Mouse (Mus musculus) MEL (cell line): ENCODE measurements around the gene Creb5. TPM values are rescaled to one million over a fixed set of nuclear protein-coding genes. Genes with fewer than 3 reads are reported as not detected.

ENCODE experiments used
- DNase-seq: peaks from one replicate; pipeline ENCODE4 v3.0.0; 2011; ENCODE audit warnings: low read depth, low spot score
- H3K27ac ChIP-seq: 2 replicates; pipeline ENCODE4 v1.5.1; 2012; ENCODE audit warnings: low read depth, mild to moderate bottlenecking, control low read depth, low read length, moderate library complexity; ENCODE audit not compliant: control insufficient read depth
- H3K27me3 ChIP-seq, 2 experiments: fragments of 150-350 bp in 1 of 2; sonication (generic) in 1 of 2; 2 replicates each; pipeline ENCODE4 v1.6.1; 2012; ENCODE audit warnings: low read length in 2 of 2, mild to moderate bottlenecking in 2 of 2, improper control_type of control experiment in 1 of 2, moderate library complexity in 1 of 2; ENCODE audit not compliant: insufficient read depth in 2 of 2, control insufficient read depth in 1 of 2
- H3K36me3 ChIP-seq, 2 experiments: 2 replicates each; pipeline ENCODE4 v1.6.1; 2012 to 2014; ENCODE audit warnings: low read length in 2 of 2, improper control_type of control experiment in 1 of 2, inconsistent platforms in 1 of 2, mild to moderate bottlenecking in 1 of 2; ENCODE audit not compliant: insufficient read depth in 2 of 2, control insufficient read depth in 1 of 2
- H3K4me1 ChIP-seq, 2 experiments: fragments of 150-350 bp in 1 of 2; sonication (generic) in 1 of 2; 2 replicates each; pipeline ENCODE4 v1.6.1; 2012; ENCODE audit warnings: low read length in 2 of 2, improper control_type of control experiment in 1 of 2, mild to moderate bottlenecking in 1 of 2; ENCODE audit not compliant: insufficient read depth in 2 of 2, control insufficient read depth in 1 of 2
- H3K4me3 ChIP-seq, 2 experiments: fragments of 150-350 bp in 1 of 2; sonication (generic) in 1 of 2; 2 replicates each; pipeline ENCODE4 v1.5.1; 2012; ENCODE audit warnings: low read depth in 2 of 2, low read length in 2 of 2, mild to moderate bottlenecking in 2 of 2, moderate library complexity in 2 of 2, control low read depth in 1 of 2, improper control_type of control experiment in 1 of 2; ENCODE audit not compliant: control insufficient read depth in 1 of 2, insufficient read depth in 1 of 2
- H3K79me2 ChIP-seq: 2 replicates; pipeline ENCODE4 v1.6.1; 2012; ENCODE audit warnings: mild to moderate bottlenecking, low read length, moderate library complexity; ENCODE audit not compliant: control insufficient read depth, poor library complexity, insufficient read depth
- H3K9ac ChIP-seq: 2 replicates; pipeline ENCODE4 v1.6.1; 2012; ENCODE audit warnings: low read depth, mild to moderate bottlenecking, control low read depth, low read length, moderate library complexity; ENCODE audit not compliant: control insufficient read depth, poor library complexity, severe bottlenecking
- H3K9me3 ChIP-seq: fragments of 150-350 bp; sonication (generic); replicated peaks from 2 replicates; pipeline ENCODE4 v1.6.1; 2012; ENCODE audit warnings: mild to moderate bottlenecking, low read length, improper control_type of control experiment, moderate library complexity; ENCODE audit not compliant: insufficient read depth
- CHD2 ChIP-seq: IDR thresholded peaks from 2 replicates; pipeline ENCODE4 v1.6.1; 2011; ENCODE audit warnings: low read length, improper control_type of control experiment
- E2F4 ChIP-seq: IDR thresholded peaks from 2 replicates; pipeline ENCODE4 v1.6.1; 2011; ENCODE audit warnings: low read depth, low read length, improper control_type of control experiment, borderline replicate concordance
- EP300 ChIP-seq, 2 experiments: IDR thresholded peaks; 2 replicates each; pipeline ENCODE4 v1.6.1; 2011; ENCODE audit warnings: improper control_type of control experiment in 2 of 2, low read length in 2 of 2, low read depth in 1 of 2, mild to moderate bottlenecking in 1 of 2
- ETS1 ChIP-seq: IDR thresholded peaks from 2 replicates; pipeline ENCODE4 v1.6.1; 2012; ENCODE audit warnings: low read depth, mild to moderate bottlenecking, inconsistent platforms, low read length, improper control_type of control experiment, moderate library complexity
- GATA1 ChIP-seq: IDR thresholded peaks from 2 replicates; pipeline ENCODE4 v1.6.1; 2011; ENCODE audit warnings: low read depth, low read length, improper control_type of control experiment
- JUND ChIP-seq: IDR thresholded peaks from 2 replicates; pipeline ENCODE4 v1.6.1; 2011; ENCODE audit warnings: low read depth, mild to moderate bottlenecking, improper control_type of control experiment, low read length
- KAT2A ChIP-seq: conservative IDR thresholded peaks from 2 replicates; pipeline ENCODE4 v1.6.1; 2012; ENCODE audit warnings: low read depth, low read length, improper control_type of control experiment, inconsistent platforms
- MAFK ChIP-seq: IDR thresholded peaks from 2 replicates; pipeline ENCODE4 v1.6.1; 2011; ENCODE audit warnings: low read depth, mild to moderate bottlenecking, low read length, improper control_type of control experiment, borderline replicate concordance
- MYB ChIP-seq: IDR thresholded peaks from 2 replicates; pipeline ENCODE4 v1.6.1; 2011; ENCODE audit warnings: mild to moderate bottlenecking, low read depth, low read length, improper control_type of control experiment
- MYC ChIP-seq: IDR thresholded peaks from 2 replicates; pipeline ENCODE4 v1.6.1; 2011; ENCODE audit warnings: low read depth, mild to moderate bottlenecking, low read length, improper control_type of control experiment, moderate library complexity
- NELFE ChIP-seq: IDR thresholded peaks from 2 replicates; pipeline ENCODE4 v1.6.1; 2011; ENCODE audit warnings: low read depth, low read length, improper control_type of control experiment
- NRF1 ChIP-seq: IDR thresholded peaks from 2 replicates; pipeline ENCODE4 v1.6.1; 2014; ENCODE audit warnings: low read depth, mild to moderate bottlenecking, inconsistent platforms, low read length, improper control_type of control experiment, moderate library complexity; ENCODE audit not compliant: poor library complexity, insufficient read depth, severe bottlenecking
- POLR2A ChIP-seq, 2 experiments: IDR thresholded peaks; 2 replicates each; pipeline ENCODE4 v1.6.1; 2011 to 2012; ENCODE audit warnings: low read length in 2 of 2, mild to moderate bottlenecking in 2 of 2, control low read depth in 1 of 2, improper control_type of control experiment in 1 of 2, low read depth in 1 of 2, moderate library complexity in 1 of 2; ENCODE audit not compliant: control insufficient read depth in 1 of 2, insufficient read depth in 1 of 2, poor library complexity in 1 of 2
- POLR2AphosphoS5 ChIP-seq: IDR thresholded peaks from 2 replicates; pipeline ENCODE4 v1.6.1; 2012; ENCODE audit warnings: low read depth, borderline replicate concordance, mild to moderate bottlenecking, inconsistent platforms, low read length, moderate library complexity, mixed read lengths
- RAD21 ChIP-seq: IDR thresholded peaks from 2 replicates; pipeline ENCODE4 v1.6.1; 2011; ENCODE audit warnings: mild to moderate bottlenecking, low read depth, low read length, improper control_type of control experiment
- TCF12 ChIP-seq: IDR thresholded peaks from 2 replicates; pipeline ENCODE4 v1.6.1; 2014; ENCODE audit warnings: low read depth, mild to moderate bottlenecking, inconsistent platforms, low read length, improper control_type of control experiment, moderate library complexity
- UBTF ChIP-seq: IDR thresholded peaks from 2 replicates; pipeline ENCODE4 v1.6.1; 2012; ENCODE audit warnings: low read depth, mild to moderate bottlenecking, inconsistent platforms, low read length, improper control_type of control experiment, moderate library complexity, borderline replicate concordance; ENCODE audit not compliant: insufficient read depth
- USF1 ChIP-seq: IDR thresholded peaks from 2 replicates; pipeline ENCODE4 v1.6.1; 2014; ENCODE audit warnings: low read depth, mild to moderate bottlenecking, inconsistent platforms, low read length, improper control_type of control experiment, moderate library complexity
- USF2 ChIP-seq, 2 experiments: IDR thresholded peaks; 2 replicates each; pipeline ENCODE4 v1.6.1; 2011 to 2012; ENCODE audit warnings: improper control_type of control experiment in 2 of 2, low read length in 2 of 2, borderline replicate concordance in 1 of 2, inconsistent platforms in 1 of 2, low read depth in 1 of 2, mild to moderate bottlenecking in 1 of 2; ENCODE audit not compliant: insufficient read depth in 1 of 2
- ZKSCAN1 ChIP-seq: IDR thresholded peaks from 2 replicates; pipeline ENCODE4 v1.6.1; 2012; ENCODE audit warnings: low read depth, mild to moderate bottlenecking, inconsistent platforms, low read length, improper control_type of control experiment, moderate library complexity
- ZMIZ1 ChIP-seq: IDR thresholded peaks from 2 replicates; pipeline ENCODE4 v1.6.1; 2012; ENCODE audit warnings: low read depth, mild to moderate bottlenecking, inconsistent platforms, low read length, improper control_type of control experiment, moderate library complexity
- ZNF384 ChIP-seq: IDR thresholded peaks from 2 replicates; pipeline ENCODE4 v1.6.1; 2012; ENCODE audit warnings: low read depth, mild to moderate bottlenecking, inconsistent platforms, low read length, improper control_type of control experiment
- polyA plus RNA-seq, 2 experiments: library from polyadenylated mRNA; stranded (reverse) in 1 of 2; unstranded in 1 of 2; fragments of >175 nt in 1 of 2; fragments of >200 nt in 1 of 2; gene quantifications; 2 replicates each; pipeline versions ENCODE4 v1.2.1 to v1.2.4; 2012; ENCODE audit warnings: low replicate concordance in 2 of 2, low read depth in 1 of 2; ENCODE audit not compliant: insufficient read length in 2 of 2, insufficient read depth in 1 of 2, missing spikeins in 1 of 2
- total RNA-seq: library from RNA; depleted of rRNA; stranded (reverse); fragments of 300-350 nt; gene quantifications from 2 replicates; pipeline ENCODE4 v1.2.3, GENCODE M21; 2012

Gene Creb5
- total and polyA plus RNA-seq, 3 experiments: not detected

GRCm38 (mm10) chr6:53657483-53657882 is 370.4 kb downstream of the Creb5 start:
- no peaks in the 10 kb centered on the region for H3K9me3 ChIP-seq
- H3K4me3 ChIP-seq: no peak overlapping the region
- no peak for DNase-seq
- H3K9ac ChIP-seq: no peak overlapping the region
- no peaks in the 10 kb centered on the region for H3K79me2 ChIP-seq
- TF ChIP-seq EP300 (IDR thresholded peaks at IDR 0.05; ENCODE audit: low read depth in 1 of 2, low read length in 2 of 2): no peak
- TF ChIP-seq MYC: no peak
- TF ChIP-seq TCF12: no peak
- no peak for TF ChIP-seq USF2 (IDR thresholded peaks at IDR 0.05; ENCODE audit: borderline replicate concordance in 1 of 2, insufficient read depth in 1 of 2, low read depth in 1 of 2, low read length in 2 of 2)
- TF ChIP-seq ETS1: no peak
- no peak for TF ChIP-seq MYB
- TF ChIP-seq ZNF384: no peak
- H3K36me3 ChIP-seq: no peaks in the 10 kb centered on the region
- H3K27ac ChIP-seq: no peak overlapping the region
- no peaks in the 10 kb centered on the region for H3K4me1 ChIP-seq
- no peaks in the 10 kb centered on the region for H3K27me3 ChIP-seq

- DNase-seq: no peak
- Histone ChIP-seq H3K4me3 (no peak overlapping the region), H3K9ac (no peak overlapping the region), H3K4me1 (no peaks in the 10 kb centered on the region), H3K27me3 (no peaks in the 10 kb centered on the region), H3K27ac (no peak overlapping the region), H3K79me2 (no peaks in the 10 kb centered on the region), H3K9me3 (no peaks in the 10 kb centered on the region), H3K36me3 (no peaks in the 10 kb centered on the region)
- no peak for TF ChIP-seq POLR2A (IDR thresholded peaks at IDR 0.05; ENCODE audit: control insufficient read depth in 1 of 2, insufficient read depth in 1 of 2, low read depth in 1 of 2, low read length in 2 of 2, poor library complexity in 1 of 2)
- TF ChIP-seq MAFK: no peak
- no peak for TF ChIP-seq E2F4
- no peak for TF ChIP-seq JUND
- TF ChIP-seq TCF12: no peak
- TF ChIP-seq KAT2A: no peak
- no peak for TF ChIP-seq POLR2AphosphoS5
- TF ChIP-seq USF1: no peak
- TF ChIP-seq UBTF: no peak
- no peak for TF ChIP-seq CHD2
- no peak for TF ChIP-seq ZKSCAN1
- no peak for TF ChIP-seq ZNF384
- TF ChIP-seq GATA1: no peak
- no peak for TF ChIP-seq NELFE
- no peak for TF ChIP-seq MYC
- no peak for TF ChIP-seq NRF1
- TF ChIP-seq ZMIZ1: no peak
- TF ChIP-seq RAD21: no peak
Measured at GRCm38 (mm10) chr6:53662858-53663833, 376.1 kb downstream of the Creb5 start.
